Mouse (Mus musculus) CH12.LX (cell line): ENCODE measurements around the gene Tent4b. TPM values are rescaled to one million over a fixed set of nuclear protein-coding genes. Genes with fewer than 3 reads are reported as not detected.
A peak's percentile ranks its signal among the peaks of the same experiment; 100 is the strongest.

Experiments
- DNase-seq: peaks from one replicate; pipeline ENCODE4 v3.0.0-alpha.2; 2013; ENCODE audit errors: extremely low read depth
- H3K27ac ChIP-seq: 2 replicates; pipeline ENCODE4 v1.5.1; 2012; ENCODE audit warnings: low read depth, mild to moderate bottlenecking, control low read depth, moderate library complexity; ENCODE audit not compliant: insufficient read depth
- H3K27me3 ChIP-seq: replicated peaks from 2 replicates; pipeline ENCODE3; 2012; ENCODE audit warnings: inconsistent platforms
- H3K36me3 ChIP-seq, 2 experiments: replicated peaks in 1 of 2; 2 replicates each; pipeline versions ENCODE3 to v1.6.1; 2012; ENCODE audit warnings: inconsistent platforms in 1 of 2, low read length in 1 of 2, mild to moderate bottlenecking in 1 of 2, mixed read lengths in 1 of 2, moderate library complexity in 1 of 2; ENCODE audit not compliant: control insufficient read depth in 1 of 2, insufficient read depth in 1 of 2
- H3K4me1 ChIP-seq, 2 experiments: 2 replicates each; pipeline ENCODE4 v1.6.1; 2012; ENCODE audit warnings: inconsistent platforms in 1 of 2, moderate library complexity in 1 of 2; ENCODE audit not compliant: insufficient read depth in 2 of 2, control insufficient read depth in 1 of 2
- H3K4me2 ChIP-seq: 2 replicates; pipeline ENCODE4 v1.6.1; 2012; ENCODE audit warnings: low read depth, mild to moderate bottlenecking, control low read depth; ENCODE audit not compliant: poor library complexity, insufficient read depth, severe bottlenecking
- H3K4me3 ChIP-seq, 3 experiments: fragments of 150-350 bp in 1 of 3; sonication (generic) in 1 of 3; replicated peaks in 1 of 3; 2 replicates each; pipeline versions ENCODE3 to v1.5.1; 2011 to 2012; ENCODE audit warnings: low read depth in 2 of 3, low read length in 2 of 3, mild to moderate bottlenecking in 2 of 3, moderate library complexity in 2 of 3, control low read depth in 1 of 3, improper control_type of control experiment in 1 of 3, inconsistent platforms in 1 of 3, mixed read lengths in 1 of 3; ENCODE audit not compliant: poor library complexity in 1 of 3
- H3K79me2 ChIP-seq: replicated peaks from 2 replicates; pipeline ENCODE4 v1.6.1; 2012; ENCODE audit warnings: mild to moderate bottlenecking, moderate library complexity; ENCODE audit not compliant: control insufficient read depth, poor library complexity, insufficient read depth, severe bottlenecking; ENCODE audit errors: extremely low read depth
- H3K9ac ChIP-seq: 2 replicates; pipeline ENCODE4 v1.6.1; 2012; ENCODE audit warnings: low read depth, mild to moderate bottlenecking, control low read depth, moderate library complexity; ENCODE audit not compliant: insufficient read depth
- H3K9me3 ChIP-seq: replicated peaks from 2 replicates; pipeline ENCODE3; 2012; ENCODE audit warnings: low read length, inconsistent platforms, mixed read lengths
- BHLHE40 ChIP-seq: IDR thresholded peaks from 2 replicates; pipeline ENCODE4 v1.6.1; 2011; ENCODE audit warnings: mild to moderate bottlenecking, low read depth, low read length, improper control_type of control experiment
- CHD1 ChIP-seq: IDR thresholded peaks from 2 replicates; pipeline ENCODE4 v1.6.1; 2012; ENCODE audit warnings: low read depth, low read length, improper control_type of control experiment, inconsistent platforms
- CTCF ChIP-seq, 2 experiments: IDR thresholded peaks in 1 of 2; conservative IDR thresholded peaks in 1 of 2; 2 replicates each; pipeline ENCODE4 v1.5.1; 2011 to 2012; ENCODE audit warnings: low read depth in 2 of 2, low read length in 2 of 2, improper control_type of control experiment in 1 of 2, inconsistent platforms in 1 of 2, mild to moderate bottlenecking in 1 of 2, moderate library complexity in 1 of 2
- ETS1 ChIP-seq: conservative IDR thresholded peaks from 2 replicates; pipeline ENCODE4 v1.6.1; 2012; ENCODE audit warnings: low read depth, mild to moderate bottlenecking, inconsistent platforms, low read length, improper control_type of control experiment, moderate library complexity
- IRF4 ChIP-seq: IDR thresholded peaks from 2 replicates; pipeline ENCODE4 v1.6.1; 2014; ENCODE audit warnings: low read depth, mild to moderate bottlenecking, inconsistent platforms, low read length, improper control_type of control experiment
- JUN ChIP-seq: IDR thresholded peaks from 2 replicates; pipeline ENCODE4 v1.6.1; 2011; ENCODE audit warnings: low read depth, mild to moderate bottlenecking, low read length, improper control_type of control experiment, moderate library complexity; ENCODE audit not compliant: insufficient read depth
- MAFK ChIP-seq: IDR thresholded peaks from 2 replicates; pipeline ENCODE4 v1.6.1; 2011; ENCODE audit warnings: low read length, improper control_type of control experiment; ENCODE audit not compliant: insufficient replicate concordance
- MAZ ChIP-seq: IDR thresholded peaks from 2 replicates; pipeline ENCODE4 v1.6.1; 2012; ENCODE audit warnings: low read depth, mild to moderate bottlenecking, inconsistent platforms, low read length, improper control_type of control experiment, moderate library complexity
- NRF1 ChIP-seq: IDR thresholded peaks from 2 replicates; pipeline ENCODE4 v1.6.1; 2014; ENCODE audit warnings: low read depth, mild to moderate bottlenecking, inconsistent platforms, low read length, improper control_type of control experiment, moderate library complexity
- POLR2A ChIP-seq: IDR thresholded peaks from 2 replicates; pipeline ENCODE4 v1.6.1; 2011; ENCODE audit warnings: low read depth, mild to moderate bottlenecking, improper control_type of control experiment, low read length
- POLR2AphosphoS2 ChIP-seq: IDR thresholded peaks from 2 replicates; pipeline ENCODE4 v1.6.1; 2011; ENCODE audit warnings: low read depth, low read length, improper control_type of control experiment
- RCOR1 ChIP-seq: conservative IDR thresholded peaks from 2 replicates; pipeline ENCODE4 v1.6.1; 2012; ENCODE audit warnings: low read depth, mild to moderate bottlenecking, inconsistent platforms, low read length, improper control_type of control experiment
- SIN3A ChIP-seq: IDR thresholded peaks from 2 replicates; pipeline ENCODE4 v1.6.1; 2012; ENCODE audit warnings: low read length, improper control_type of control experiment, inconsistent platforms
- SMC3 ChIP-seq: IDR thresholded peaks from 2 replicates; pipeline ENCODE4 v1.6.1; 2011; ENCODE audit warnings: low read depth, low read length, improper control_type of control experiment
- TBP ChIP-seq: conservative IDR thresholded peaks from 2 replicates; pipeline ENCODE4 v1.6.1; 2011; ENCODE audit warnings: low read depth, low read length, improper control_type of control experiment
- TCF12 ChIP-seq: IDR thresholded peaks from 2 replicates; pipeline ENCODE4 v1.6.1; 2014; ENCODE audit warnings: low read depth, mild to moderate bottlenecking, inconsistent platforms, low read length, improper control_type of control experiment
- UBTF ChIP-seq: IDR thresholded peaks from 2 replicates; pipeline ENCODE4 v1.6.1; 2012; ENCODE audit warnings: low read depth, mild to moderate bottlenecking, inconsistent platforms, low read length, improper control_type of control experiment, moderate library complexity
- ZC3H11A ChIP-seq: IDR thresholded peaks from 2 replicates; pipeline ENCODE4 v1.6.1; 2012; ENCODE audit warnings: low read depth, mild to moderate bottlenecking, inconsistent platforms, low read length, improper control_type of control experiment
- ZMIZ1 ChIP-seq: IDR thresholded peaks from 2 replicates; pipeline ENCODE4 v1.6.1; 2012; ENCODE audit warnings: low read depth, mild to moderate bottlenecking, inconsistent platforms, low read length, improper control_type of control experiment
- ZNF384 ChIP-seq: IDR thresholded peaks from 2 replicates; pipeline ENCODE4 v1.6.1; 2012; ENCODE audit warnings: low read depth, low read length, improper control_type of control experiment, inconsistent platforms
- dilution Hi-C: fragments of 300-500 bp; cut with MboI; formaldehyde crosslinking; loops from 2 replicates; pipeline ENCODE4 v1.14.3; 2020; ENCODE audit warnings: low sequenced_read_pairs; ENCODE audit not compliant: extremely low pct_unique_long_range_greater_than_20kb, extremely low pct_ligation_motif_present
- in situ Hi-C: fragments of 300-500 bp; cut with MboI; formaldehyde crosslinking; loops from 3 replicates; pipeline ENCODE4 v1.14.3; 2019; ENCODE audit warnings: low sequenced_read_pairs, low pct_ligation_motif_present, low pct_unique_long_range_greater_than_20kb, mixed read lengths
- polyA plus RNA-seq: library from polyadenylated mRNA; unstranded; fragments of >175 nt; gene quantifications from 2 replicates; pipeline ENCODE4 v1.2.1, GENCODE M21; 2012; ENCODE audit warnings: low read depth; ENCODE audit not compliant: insufficient read length
- total RNA-seq, 2 experiments: library from RNA; depleted of rRNA; stranded (reverse); fragments of 300-350 nt in 1 of 2; fragments of >200 nt in 1 of 2; gene quantifications; 2 replicates each; pipeline ENCODE4 v1.2.3; 2012 to 2014

The Tent4b gene
- total and polyA plus RNA-seq, 3 experiments: 20.1 to 37.8 (median 27.9) TPM

DNA sequence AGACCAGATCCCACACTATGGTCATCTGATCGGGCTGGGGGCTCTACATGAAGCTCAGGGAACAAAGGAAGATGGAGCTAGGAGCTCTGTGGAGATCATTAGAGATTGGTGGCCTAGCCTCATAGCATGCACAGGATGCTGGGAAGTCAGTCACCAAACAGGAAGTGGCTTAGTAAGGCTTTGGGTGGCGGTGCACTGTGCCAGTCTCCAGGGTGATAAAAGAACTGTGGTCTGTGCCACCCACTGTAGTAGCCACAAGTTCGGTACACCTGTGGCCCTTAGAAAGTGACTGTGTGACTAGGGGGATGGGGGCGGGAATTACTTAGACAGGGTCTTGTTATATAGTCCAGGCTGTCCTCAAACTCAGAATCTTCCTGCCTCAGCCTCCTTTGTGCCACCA, 106.8 kb downstream of the Tent4b start:
- no peak overlapping the region for H3K9ac ChIP-seq
- dilution Hi-C loops (no loop called here), in situ Hi-C loops (no loop called here)
- peaks cover 39 to 81% of the 10 kb centered on the region in 2 experiments for H3K36me3 ChIP-seq
- no peak for TF ChIP-seq CTCF (conservative IDR thresholded peaks at IDR 0.05 in 1 of 2, IDR thresholded peaks at IDR 0.05 in 1 of 2; ENCODE audit: low read depth in 2 of 2, low read length in 2 of 2)
- TF ChIP-seq POLR2AphosphoS2: no peak
- no peak for TF ChIP-seq ZC3H11A
- no peak for TF ChIP-seq IRF4
- no peak for TF ChIP-seq BHLHE40
- TF ChIP-seq ZNF384: no peak
- TF ChIP-seq JUN: no peak
- TF ChIP-seq TBP: no peak
- TF ChIP-seq SIN3A: no peak
- TF ChIP-seq POLR2A: no peak
- TF ChIP-seq RCOR1: no peak
- TF ChIP-seq NRF1: no peak
- no peak for TF ChIP-seq MAFK
- no peak for TF ChIP-seq TCF12
- no peak for TF ChIP-seq CHD1
- no peak for TF ChIP-seq SMC3
- no peak for TF ChIP-seq ZMIZ1
- TF ChIP-seq ETS1: no peak
- no peak for TF ChIP-seq UBTF
- no peak for TF ChIP-seq MAZ
- H3K27me3 ChIP-seq: no peaks in the 10 kb centered on the region
- H3K27ac ChIP-seq: no peak overlapping the region
- no peak overlapping the region for H3K4me3 ChIP-seq
- H3K9me3 ChIP-seq: no peaks in the 10 kb centered on the region
- no peaks in the 10 kb centered on the region for H3K79me2 ChIP-seq
- H3K4me1 ChIP-seq: peaks cover 25 to 53% of the 10 kb centered on the region in 2 experiments
- no peak overlapping the region for H3K4me2 ChIP-seq
- no peak for DNase-seq

- TF ChIP-seq CTCF (conservative IDR thresholded peaks at IDR 0.05 in 1 of 2, IDR thresholded peaks at IDR 0.05 in 1 of 2; ENCODE audit: low read depth in 2 of 2, low read length in 2 of 2): peak in 1 of 2 experiments; percentile 39; a peak in 2 of 4 replicates
- TF ChIP-seq SMC3: no peak; the same call in 1 of the 2 replicates
- TF ChIP-seq NRF1: no peak
- in situ Hi-C loops: no loop called here
- Histone ChIP-seq H3K4me3 (no peak overlapping the region), H3K27ac (no peak overlapping the region), H3K4me2 (no peak overlapping the region), H3K4me1 (peaks cover 27 to 53% of the 10 kb centered on the region in 2 experiments), H3K9ac (no peak overlapping the region), H3K79me2 (no peaks in the 10 kb centered on the region), H3K36me3 (peaks cover 37 to 81% of the 10 kb centered on the region in 2 experiments), H3K9me3 (no peaks in the 10 kb centered on the region), H3K27me3 (no peaks in the 10 kb centered on the region)
- dilution Hi-C loops: no loop called here
- no peak for DNase-seq
These were observed 107.5 kb downstream of the Tent4b start for GRCm38 (mm10) chr8:88306511-88306910.
